Mouse (Mus musculus) cerebral cortex, adult 2 months (tissue): ENCODE results near the gene Rad54l.

Experiments
- WGBS: fragments of 180-500 bp; shearing (Covaris S2); methylation state at CpG from one replicate; pipeline ENCODE4 v1.1.7; 2018; 5-methylcytosine and 5-hydroxymethylcytosine counted together

Gene Rad54l

DNA sequence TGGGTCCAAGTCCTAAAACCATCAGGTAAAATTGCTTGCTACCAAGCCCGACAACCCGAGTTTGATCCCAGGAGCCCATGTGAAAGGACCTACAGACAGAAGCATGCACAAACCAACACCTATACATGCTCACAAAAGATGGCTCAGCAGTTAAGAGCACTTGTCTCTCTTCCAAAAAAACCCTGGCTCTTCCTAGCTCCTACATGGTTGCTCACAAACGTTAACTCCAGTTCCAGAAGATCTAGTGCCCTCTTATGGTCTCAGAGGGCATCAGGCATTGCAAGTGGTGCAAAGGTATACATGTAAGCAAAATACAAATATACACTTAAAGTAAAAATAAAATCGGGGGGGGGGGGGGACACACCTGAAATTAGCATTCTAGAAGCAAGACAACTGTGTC lies 50.3 kb downstream of the Rad54l start:
- 49% methylated on average over 4 of the region's 4 CpGs for WGBS

GRCm38 (mm10) chr4:116070116-116070515 lies 53.4 kb downstream of the Rad54l start:
- 37% methylated on average over 6 of the region's 6 CpGs for WGBS

DNA sequence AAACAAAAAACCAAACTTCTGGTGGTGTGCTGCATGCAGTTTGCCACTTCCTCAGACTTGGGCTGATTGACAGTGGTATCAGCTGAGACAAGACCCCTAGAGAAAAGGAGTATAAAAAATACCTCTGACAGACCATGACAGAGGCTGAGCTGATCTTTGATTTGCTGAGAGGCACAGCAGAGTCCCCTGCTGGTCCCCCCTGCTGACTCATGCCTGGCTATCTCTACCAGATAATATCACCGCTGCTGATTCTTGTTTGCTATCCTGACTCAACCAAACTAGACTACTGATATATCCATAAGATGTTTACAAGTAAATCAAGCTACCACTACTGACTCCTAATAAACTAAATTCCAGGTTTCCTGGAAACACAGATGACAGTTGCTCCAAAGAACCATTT lies 59.6 kb downstream of the Rad54l start:
- 66% methylated on average over 1 of the region's 1 CpGs for WGBS

DNA sequence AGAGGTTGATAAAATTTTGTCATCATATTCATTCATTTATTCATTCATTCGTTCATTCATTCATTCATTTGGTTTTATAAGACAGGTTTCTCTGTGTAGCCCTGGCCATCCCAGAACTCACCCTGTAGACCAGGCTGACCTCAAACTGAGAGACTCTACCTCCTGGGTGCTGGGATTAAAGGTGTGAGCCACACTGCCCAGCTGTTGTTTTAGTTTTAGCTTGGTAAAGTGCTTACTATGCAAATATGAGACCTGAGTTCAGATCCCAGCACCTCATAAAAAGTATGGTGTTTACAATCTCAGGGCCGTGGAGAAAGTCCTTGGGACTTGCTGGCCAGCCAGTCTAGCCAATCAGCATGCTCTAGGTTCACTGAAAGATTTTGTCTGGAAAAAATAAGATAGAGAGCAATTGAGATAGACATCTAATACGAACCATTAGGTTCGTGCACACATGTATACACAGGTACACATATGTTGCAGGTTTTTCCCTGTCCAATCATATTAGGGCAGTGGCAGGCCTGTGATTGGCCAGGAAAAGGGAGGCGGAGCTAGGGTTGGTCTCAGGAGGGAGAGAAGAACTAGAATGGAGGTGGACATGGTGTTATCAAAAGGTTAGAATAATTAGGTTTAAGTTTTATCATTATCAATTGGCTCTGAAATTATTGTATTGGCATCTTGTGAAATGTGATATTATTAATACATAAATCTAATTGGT lies 64.3 kb downstream of the Rad54l start:
- WGBS = 80% methylated on average over 5 of the region's 5 CpGs

DNA sequence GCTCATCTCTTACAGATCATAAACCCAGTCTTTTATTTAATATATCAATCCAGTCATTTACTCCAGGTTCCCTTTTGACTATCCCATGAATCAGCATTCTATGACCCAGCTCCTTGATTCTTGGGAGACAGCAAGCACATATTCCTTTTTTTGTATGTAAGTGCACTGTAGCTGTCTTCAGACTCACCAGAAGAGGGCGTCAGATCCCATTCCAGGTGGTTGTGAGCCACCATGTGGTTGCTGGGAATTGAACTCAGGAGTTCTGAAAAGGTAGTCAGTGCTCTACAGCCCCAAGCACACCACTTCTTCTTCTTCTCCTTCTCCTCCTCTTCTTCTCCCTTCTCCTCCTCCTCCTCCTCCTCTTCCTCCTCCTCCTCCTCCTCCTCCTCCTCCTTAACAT lies 65.9 kb downstream of the Rad54l start:
- WGBS = 0% methylated on average over 1 of the region's 1 CpGs

DNA sequence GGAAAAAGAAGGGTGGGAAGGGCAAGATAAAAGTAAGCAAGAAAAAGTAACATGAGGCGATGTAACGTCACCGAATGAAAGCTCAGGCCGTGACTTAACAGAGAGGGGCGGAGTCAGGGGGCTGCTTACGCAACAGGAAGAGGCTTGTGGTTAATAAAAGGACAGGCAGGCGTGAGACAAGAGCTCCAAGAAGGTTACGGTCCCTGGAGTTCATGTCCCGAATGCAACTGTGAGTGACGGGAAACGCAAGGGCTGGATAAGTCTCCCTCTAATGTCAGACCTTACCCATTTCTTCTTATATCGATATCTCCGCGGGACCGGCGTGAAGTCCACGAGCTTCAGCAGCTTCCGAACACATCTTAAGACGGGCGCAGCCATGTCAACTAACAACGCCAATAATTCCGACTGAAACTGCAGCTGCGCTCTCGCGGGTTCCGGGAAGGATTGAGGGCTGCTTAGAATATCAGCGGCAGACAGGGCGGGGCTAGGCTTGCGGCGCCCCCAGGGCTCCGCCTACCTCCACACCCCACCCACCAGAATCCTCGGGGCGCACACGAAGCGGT lies 70.0 kb downstream of the Rad54l start, which contains the start of gene Nsun4:
Nsun4 (minus strand) TSS at position 478 of the 563 bp plus-strand sequence.
- WGBS = under 1% methylated on average over 35 of the region's 35 CpGs

- 13% methylated on average over 22 of the region's 22 CpGs for WGBS
These were observed 70.8 kb downstream of the Rad54l start for GRCm38 (mm10) chr4:116052526-116053293.

DNA sequence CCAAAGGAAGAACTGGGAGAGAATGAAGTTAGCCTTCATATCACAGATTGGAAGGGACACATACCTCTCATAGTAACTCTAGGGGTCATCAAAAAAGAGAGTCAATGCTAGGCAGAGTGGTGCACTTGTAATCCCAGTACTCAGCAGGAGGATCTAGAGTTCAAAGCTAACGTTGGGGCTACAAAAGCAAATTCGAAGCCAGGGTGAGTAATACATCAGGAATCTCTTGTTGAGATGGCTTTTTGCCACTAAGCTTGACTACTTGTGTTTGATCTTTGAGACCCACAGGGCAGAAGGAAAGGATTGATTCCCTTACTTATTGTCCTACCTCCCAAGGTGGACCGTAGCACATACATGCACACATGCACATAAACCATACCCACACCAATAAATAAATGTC lies 74.3 kb downstream of the Rad54l start:
- WGBS = 77% methylated on average over 3 of the region's 3 CpGs

GRCm38 (mm10) chr4:116048130-116048920 lies 75.2 kb downstream of the Rad54l start:
- WGBS = 79% methylated on average over 7 of the region's 7 CpGs

- 97% methylated on average over 1 of the region's 1 CpGs for WGBS
These were observed 75.8 kb downstream of the Rad54l start for GRCm38 (mm10) chr4:116047681-116048080.

DNA sequence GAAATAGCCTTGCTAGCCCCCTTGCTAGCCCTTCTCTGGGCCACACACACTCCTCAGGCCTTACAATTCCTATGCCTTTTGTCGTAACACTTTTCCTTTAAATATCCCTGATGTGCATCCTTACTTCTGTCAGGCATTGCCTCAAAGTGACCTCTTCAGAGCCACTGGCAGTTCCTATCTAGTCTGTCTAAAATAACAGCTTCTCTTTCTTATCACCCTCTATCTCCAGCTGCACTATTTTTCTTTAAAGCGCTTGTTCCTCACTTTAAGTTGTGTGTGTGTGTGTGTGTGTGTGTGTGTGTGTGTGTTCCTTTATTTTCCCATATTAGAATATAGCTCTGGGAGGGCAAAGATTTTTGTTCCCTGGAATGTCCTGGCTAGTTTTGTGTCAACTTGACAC lies 76.9 kb downstream of the Rad54l start:
- WGBS = 92% methylated on average over 2 of the region's 2 CpGs
